Mouse (Mus musculus) embryonic facial prominence, embryonic 14.5 days (tissue): ENCODE results near the gene Limch1. TPM values are rescaled to one million over a fixed set of nuclear protein-coding genes. Genes with fewer than 3 reads are reported as not detected.

Source experiments
- ATAC-seq: fragments of 200-750 bp; cut with Nextera tagmentation; 2 replicates; pipeline ENCODE4 v1.8.0; 2017; ENCODE audit warnings: low read depth, moderate number of reproducible peaks, moderate TSS enrichment
- DNase-seq: peaks from one replicate; pipeline ENCODE4 v3.0.0-alpha.2; 2015; ENCODE audit warnings: low spot score
- H3K27ac ChIP-seq: fragments of 300-500 bp; sonication (generic); replicated peaks from 2 replicates; pipeline ENCODE4 v1.5.1; 2014; ENCODE audit warnings: low read depth, mild to moderate bottlenecking, low read length, moderate library complexity
- H3K27me3 ChIP-seq: fragments of 300-500 bp; sonication (generic); replicated peaks from 2 replicates; pipeline ENCODE4 v1.6.1; 2014; ENCODE audit warnings: low read length; ENCODE audit not compliant: control insufficient read depth, insufficient read depth
- H3K36me3 ChIP-seq: fragments of 300-500 bp; sonication (generic); 2 replicates; pipeline ENCODE4 v1.6.1; 2014; ENCODE audit warnings: low read length, mixed read lengths; ENCODE audit not compliant: control insufficient read depth, insufficient read depth
- H3K4me1 ChIP-seq: fragments of 300-500 bp; sonication (generic); 2 replicates; pipeline ENCODE4 v1.6.1; 2014; ENCODE audit warnings: antibody characterized with exemption, low read length; ENCODE audit not compliant: control insufficient read depth, insufficient read depth
- H3K4me2 ChIP-seq: fragments of 300-500 bp; sonication (generic); 2 replicates; pipeline ENCODE4 v1.6.1; 2014; ENCODE audit warnings: low read depth, mild to moderate bottlenecking, low read length, moderate library complexity, mixed read lengths
- H3K4me3 ChIP-seq: fragments of 300-500 bp; sonication (generic); 2 replicates; pipeline ENCODE4 v1.5.1; 2014; ENCODE audit warnings: low read depth, mild to moderate bottlenecking, low read length
- H3K9ac ChIP-seq: fragments of 300-500 bp; sonication (generic); 2 replicates; pipeline ENCODE4 v1.6.1; 2014; ENCODE audit warnings: low read depth, mild to moderate bottlenecking, low read length, moderate library complexity, mixed read lengths
- H3K9me3 ChIP-seq: fragments of 300-500 bp; sonication (generic); 2 replicates; pipeline ENCODE4 v1.6.1; 2016; ENCODE audit warnings: low read length; ENCODE audit not compliant: control insufficient read depth
- WGBS: fragments of 180-500 bp; shearing (Covaris S2); extraction: QIAGEN DNeasy Blood & Tissue Kit; methylation state at CpG from one replicate; pipeline ENCODE4 v1.1.7; 2014; 5-methylcytosine and 5-hydroxymethylcytosine counted together
- polyA plus RNA-seq: library from polyadenylated mRNA; unstranded; fragments of >200 nt; fragmentation: Nextera tagmentation; extraction: Ambion mirVana; gene quantifications from 2 replicates; pipeline ENCODE4 v1.2.1, GENCODE M21; 2014

The Limch1 gene
- polyA plus RNA-seq, 1 experiment from 2014 or later, result 71.1 TPM

GRCm38 (mm10) chr5:66834756-66835155 is 89.1 kb downstream of the Limch1 start:
- no peaks in the 10 kb centered on the region for H3K27me3 ChIP-seq
- no peaks in the 10 kb centered on the region for H3K36me3 ChIP-seq
- H3K9ac ChIP-seq, result no peak overlapping the region
- no peaks in the 10 kb centered on the region for H3K9me3 ChIP-seq
- H3K4me2 ChIP-seq, result no peak overlapping the region
- DNase-seq (peak; percentile 59), ATAC-seq (no peak)
- no peak overlapping the region for H3K4me3 ChIP-seq
- peaks cover 3% of the 10 kb centered on the region; the same call in 1 of the 2 replicates for H3K4me1 ChIP-seq
- WGBS, result 37% methylated on average over 6 of the region's 6 CpGs
- no peak overlapping the region; the same call in 1 of the 2 replicates for H3K27ac ChIP-seq

GRCm38 (mm10) chr5:66836892-66837291 is 91.3 kb downstream of the Limch1 start:
- H3K9ac ChIP-seq, result no peak overlapping the region
- H3K4me3 ChIP-seq, result no peak overlapping the region
- no peak overlapping the region for H3K27ac ChIP-seq
- no peak for ATAC-seq
- no peak overlapping the region for H3K4me2 ChIP-seq
- H3K4me1 ChIP-seq, result peaks cover 3% of the 10 kb centered on the region; the same call in 1 of the 2 replicates
- no peaks in the 10 kb centered on the region for H3K36me3 ChIP-seq
- H3K27me3 ChIP-seq, result no peaks in the 10 kb centered on the region
- H3K9me3 ChIP-seq, result no peaks in the 10 kb centered on the region
- WGBS, result 91% methylated on average over 4 of the region's 4 CpGs
- no peak for DNase-seq

GRCm38 (mm10) chr5:66841971-66842370 is 96.3 kb downstream of the Limch1 start:
- 89% methylated on average over 2 of the region's 2 CpGs for WGBS
- H3K36me3 ChIP-seq, result no peaks in the 10 kb centered on the region
- ATAC-seq, result no peak

GRCm38 (mm10) chr5:66842776-66843175 is 97.1 kb downstream of the Limch1 start:
- Histone ChIP-seq H3K9ac (no peak overlapping the region), H3K4me1 (no peaks in the 10 kb centered on the region), H3K9me3 (no peaks in the 10 kb centered on the region), H3K4me2 (no peak overlapping the region), H3K4me3 (no peak overlapping the region), H3K27me3 (no peaks in the 10 kb centered on the region), H3K27ac (no peak overlapping the region), H3K36me3 (no peaks in the 10 kb centered on the region)
- no peak for DNase-seq
- 86% methylated on average over 5 of the region's 5 CpGs for WGBS
- ATAC-seq, result no peak

More at GRCm38 (mm10) chr5:66841971-66842370, 96.3 kb downstream of the Limch1 start:
- H3K4me2 ChIP-seq, result no peak overlapping the region
- H3K27ac ChIP-seq, result no peak overlapping the region
- no peak overlapping the region for H3K9ac ChIP-seq
- H3K4me1 ChIP-seq, result no peaks in the 10 kb centered on the region
- H3K4me3 ChIP-seq, result no peak overlapping the region
- no peaks in the 10 kb centered on the region for H3K27me3 ChIP-seq
- no peak for DNase-seq
- H3K9me3 ChIP-seq, result no peaks in the 10 kb centered on the region

- Histone ChIP-seq H3K4me3 (no peak overlapping the region), H3K9ac (no peak overlapping the region), H3K27me3 (no peaks in the 10 kb centered on the region), H3K4me1 (no peaks in the 10 kb centered on the region), H3K36me3 (no peaks in the 10 kb centered on the region), H3K27ac (no peak overlapping the region), H3K9me3 (no peaks in the 10 kb centered on the region), H3K4me2 (no peak overlapping the region)
- WGBS, result 73% methylated on average over 7 of the region's 7 CpGs
- ATAC-seq (no peak), DNase-seq (no peak)
Measured at GRCm38 (mm10) chr5:66848136-66848535, 102.5 kb downstream of the Limch1 start.

- Histone ChIP-seq H3K9me3 (no peaks in the 10 kb centered on the region), H3K4me2 (no peak overlapping the region), H3K27me3 (no peaks in the 10 kb centered on the region), H3K27ac (no peak overlapping the region), H3K36me3 (no peaks in the 10 kb centered on the region), H3K4me1 (no peaks in the 10 kb centered on the region), H3K4me3 (no peak overlapping the region), H3K9ac (no peak overlapping the region)
- DNase-seq, result no peak
- WGBS, result 76% methylated on average over 4 of the region's 4 CpGs
- no peak for ATAC-seq
Measured at GRCm38 (mm10) chr5:66849148-66849547, 103.5 kb downstream of the Limch1 start.

GRCm38 (mm10) chr5:66850721-66851251 is 105.2 kb downstream of the Limch1 start:
- Histone ChIP-seq H3K27ac (no peak overlapping the region), H3K4me1 (peaks cover 3% of the 10 kb centered on the region; the same call in 1 of the 2 replicates), H3K4me3 (no peak overlapping the region), H3K9ac (no peak overlapping the region), H3K27me3 (no peaks in the 10 kb centered on the region), H3K9me3 (no peaks in the 10 kb centered on the region), H3K4me2 (no peak overlapping the region), H3K36me3 (no peaks in the 10 kb centered on the region)
- DNase-seq, result no peak
- ATAC-seq, result no peak
- 73% methylated on average over 11 of the region's 11 CpGs for WGBS

- H3K4me2 ChIP-seq, result no peak overlapping the region
- no peaks in the 10 kb centered on the region for H3K9me3 ChIP-seq
- no peaks in the 10 kb centered on the region for H3K27me3 ChIP-seq
- no peak for ATAC-seq
- 83% methylated on average over 5 of the region's 5 CpGs for WGBS
- no peak overlapping the region for H3K4me3 ChIP-seq
- no peaks in the 10 kb centered on the region for H3K36me3 ChIP-seq
- H3K9ac ChIP-seq, result no peak overlapping the region
- peaks cover 3% of the 10 kb centered on the region; the same call in 1 of the 2 replicates for H3K4me1 ChIP-seq
- H3K27ac ChIP-seq, result no peak overlapping the region
- DNase-seq, result no peak
Measured at GRCm38 (mm10) chr5:66851708-66852107, 106.1 kb downstream of the Limch1 start.

GRCm38 (mm10) chr5:66854263-66854662 is 108.6 kb downstream of the Limch1 start:
- DNase-seq (no peak), ATAC-seq (no peak)
- Histone ChIP-seq H3K36me3 (no peaks in the 10 kb centered on the region), H3K27me3 (no peaks in the 10 kb centered on the region), H3K4me2 (no peak overlapping the region), H3K4me1 (peaks cover 3% of the 10 kb centered on the region; the same call in 1 of the 2 replicates), H3K9ac (no peak overlapping the region), H3K4me3 (no peak overlapping the region), H3K9me3 (no peaks in the 10 kb centered on the region), H3K27ac (no peak overlapping the region)
- 78% methylated on average over 5 of the region's 5 CpGs for WGBS
